Comparison of ENCODE assay signal across 8 mouse cellular contexts in the genomic region with DNA sequence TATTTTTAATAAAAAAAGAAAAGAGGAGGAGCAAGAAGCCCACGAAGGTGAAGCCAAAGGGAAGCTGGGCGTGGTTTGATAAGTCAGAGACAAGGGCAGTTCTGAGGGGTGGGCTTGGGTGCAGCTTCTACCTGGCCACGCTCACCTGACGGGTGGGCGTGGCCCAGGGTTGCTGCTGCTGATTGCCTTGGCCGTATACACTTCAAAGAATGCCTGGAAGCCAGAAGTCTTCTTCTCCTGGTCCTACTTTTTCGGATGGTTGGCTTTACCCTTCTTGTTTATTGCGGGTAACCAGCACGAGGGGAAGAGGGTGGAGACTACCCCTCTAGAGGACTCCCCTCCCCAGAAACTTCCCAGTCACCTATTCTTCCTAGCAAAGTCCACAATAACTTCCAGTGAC. TPM values are rescaled to one million over a fixed set of nuclear protein-coding genes. Genes with fewer than 3 reads are reported as not detected.
DNase-seq lines count a peak whose midpoint lies in the region; ATAC-seq lines count a peak whose summit lies in the region.

No protein-coding gene starts in this region.

- no peaks in the 10 kb centered on the region for H3K36me3 ChIP-seq in heart, embryonic 15.5 days
- no peaks in the 10 kb centered on the region for H3K36me3 ChIP-seq in hindbrain, embryonic 12.5 days
- no peaks in the 10 kb centered on the region for H3K36me3 ChIP-seq in midbrain, embryonic 11.5 days (ENCODE audit: control insufficient read depth, insufficient read depth, low read length)

- H3K4me1 ChIP-seq in heart, embryonic 15.5 days (replicated peaks) = peaks cover 35% of the 10 kb centered on the region
- peaks cover 18% of the 10 kb centered on the region for H3K4me1 ChIP-seq in hindbrain, embryonic 12.5 days
- peaks cover 8% of the 10 kb centered on the region for H3K4me1 ChIP-seq in midbrain, embryonic 11.5 days (ENCODE audit: control insufficient read depth, insufficient read depth, low read length)

- peak overlapping the region; percentile 97 for H3K27ac ChIP-seq in heart, embryonic 15.5 days
- peak overlapping the region; percentile 89 for H3K27ac ChIP-seq in hindbrain, embryonic 12.5 days
- H3K27ac ChIP-seq in midbrain, embryonic 11.5 days (ENCODE audit: low read depth, low read length) = peak overlapping the region; percentile 62; the same call in 1 of the 2 replicates

- no peak for ATAC-seq in heart, embryonic 15.5 days (replicated peaks; ENCODE audit: insufficient number of reproducible peaks, insufficient read depth, low FRiP score, low read depth)
- ATAC-seq in hindbrain, embryonic 12.5 days (ENCODE audit: low FRiP score) = 0 out of 2 replicates have a peak, but pooled peaks have one; percentile 11
- ATAC-seq in midbrain, embryonic 11.5 days (ENCODE audit: low FRiP score) = no peak
- ATAC-seq in CD4-positive, CD25-positive, alpha-beta regulatory T cell, adult 4 months = no peak

- peak overlapping the region; percentile 69 for H3K9ac ChIP-seq in heart, embryonic 15.5 days
- peak overlapping the region; percentile 67 for H3K9ac ChIP-seq in hindbrain, embryonic 12.5 days
- H3K9ac ChIP-seq in midbrain, embryonic 11.5 days (ENCODE audit: low read length) = peak overlapping the region; percentile 53

- 14% methylated on average over 9 of the region's 9 CpGs for WGBS in heart, embryonic 15.5 days
- WGBS in hindbrain, embryonic 12.5 days = 10% methylated on average over 9 of the region's 9 CpGs
- WGBS in midbrain, embryonic 11.5 days = 17% methylated on average over 9 of the region's 9 CpGs

- peak overlapping the region; percentile 60 for H3K4me3 ChIP-seq in heart, embryonic 15.5 days
- H3K4me3 ChIP-seq in hindbrain, embryonic 12.5 days = peak overlapping the region; percentile 51
- H3K4me3 ChIP-seq in midbrain, embryonic 11.5 days (ENCODE audit: low read depth, low read length) = peak overlapping the region; percentile 55

- no peak for DNase-seq in heart, adult 11 months
- DNase-seq in NIH3T3 (ENCODE audit: low read depth) = peak; percentile 33
- no peak for DNase-seq in midbrain, embryonic 11.5 days (ENCODE audit: low spot score, missing footprints)
- DNase-seq in layer of hippocampus, adult 9-11 months = no peak
- no peak for DNase-seq in ovary, postnatal 14 days (ENCODE audit: low spot score)

- H3K4me2 ChIP-seq in heart, embryonic 15.5 days = peak overlapping the region; percentile 72
- peak overlapping the region; percentile 84 for H3K4me2 ChIP-seq in hindbrain, embryonic 12.5 days (replicated peaks)
- H3K4me2 ChIP-seq in midbrain, embryonic 11.5 days = peak overlapping the region; percentile 82

- H3K9me3 ChIP-seq in heart, embryonic 15.5 days (replicated peaks) = no peaks in the 10 kb centered on the region
- H3K9me3 ChIP-seq in hindbrain, embryonic 12.5 days (replicated peaks) = no peaks in the 10 kb centered on the region
- no peaks in the 10 kb centered on the region for H3K9me3 ChIP-seq in midbrain, embryonic 11.5 days (ENCODE audit: control insufficient read depth, low read length)

- no peaks in the 10 kb centered on the region for H3K27me3 ChIP-seq in heart, embryonic 15.5 days
- no peaks in the 10 kb centered on the region for H3K27me3 ChIP-seq in hindbrain, embryonic 12.5 days
- no peaks in the 10 kb centered on the region for H3K27me3 ChIP-seq in midbrain, embryonic 11.5 days (ENCODE audit: control insufficient read depth, insufficient read depth, low read length)

RNA-seq across cellular contexts. Expression of a gene that starts 1.2 kb away (rescaled TPM):
- polyA plus RNA-seq in heart, embryonic 15.5 days (2015; fragmentation: Nextera tagmentation; extraction: Ambion mirVana) = 631 and 668 TPM in 2 replicates
- polyA plus RNA-seq in hindbrain, embryonic 12.5 days (2016; fragmentation: Nextera tagmentation; extraction: Ambion mirVana) = 169 and 170 TPM in 2 replicates
- 187 and 202 TPM in 2 replicates for polyA plus RNA-seq in midbrain, embryonic 11.5 days (2014; fragmentation: Nextera tagmentation; extraction: Ambion mirVana)
- polyA plus RNA-seq in CD4-positive, CD25-positive, alpha-beta regulatory T cell, adult 4 months (2017; shearing (Covaris generic)) = 100 to 1,000 TPM; 177 to 184 TPM

RNA-seq across cellular contexts. Expression of a gene that starts 1.2 kb away (rescaled TPM):
- 0.31 and 0.43 TPM in 2 replicates for polyA plus RNA-seq in heart, embryonic 15.5 days (2015; fragmentation: Nextera tagmentation; extraction: Ambion mirVana)
- polyA plus RNA-seq in hindbrain, embryonic 12.5 days (2016; fragmentation: Nextera tagmentation; extraction: Ambion mirVana) = 0.50 TPM in 1 of 2 replicates, not detected in the other
- 0.46 TPM in 1 of 2 replicates, not detected in the other for polyA plus RNA-seq in midbrain, embryonic 11.5 days (2014; fragmentation: Nextera tagmentation; extraction: Ambion mirVana)
- not detected for polyA plus RNA-seq in CD4-positive, CD25-positive, alpha-beta regulatory T cell, adult 4 months (2017; shearing (Covaris generic))

RNA-seq across cellular contexts. Expression of a gene that starts 2.1 kb away (rescaled TPM):
- polyA plus RNA-seq in heart, embryonic 15.5 days (2015; fragmentation: Nextera tagmentation; extraction: Ambion mirVana) = not detected in 2 replicates
- polyA plus RNA-seq in hindbrain, embryonic 12.5 days (2016; fragmentation: Nextera tagmentation; extraction: Ambion mirVana) = not detected in 2 replicates
- polyA plus RNA-seq in midbrain, embryonic 11.5 days (2014; fragmentation: Nextera tagmentation; extraction: Ambion mirVana) = not detected in 2 replicates
- not detected for polyA plus RNA-seq in CD4-positive, CD25-positive, alpha-beta regulatory T cell, adult 4 months (2017; shearing (Covaris generic))

RNA-seq across cellular contexts. Expression of a gene that starts 5.8 kb away (rescaled TPM):
- polyA plus RNA-seq in heart, embryonic 15.5 days (2015; fragmentation: Nextera tagmentation; extraction: Ambion mirVana) = 1.6 and 18.8 TPM in 2 replicates
- 0.27 TPM in 1 of 2 replicates, not detected in the other for polyA plus RNA-seq in hindbrain, embryonic 12.5 days (2016; fragmentation: Nextera tagmentation; extraction: Ambion mirVana)
- 0.19 TPM in 1 of 2 replicates, not detected in the other for polyA plus RNA-seq in midbrain, embryonic 11.5 days (2014; fragmentation: Nextera tagmentation; extraction: Ambion mirVana)
- polyA plus RNA-seq in CD4-positive, CD25-positive, alpha-beta regulatory T cell, adult 4 months (2017; shearing (Covaris generic)) = 100 to 1,000 TPM; 106 to 121 TPM

RNA-seq across cellular contexts. Expression of a gene that starts 15.2 kb away (rescaled TPM):
- polyA plus RNA-seq in heart, embryonic 15.5 days (2015; fragmentation: Nextera tagmentation; extraction: Ambion mirVana) = not detected in 2 replicates
- not detected in 2 replicates for polyA plus RNA-seq in hindbrain, embryonic 12.5 days (2016; fragmentation: Nextera tagmentation; extraction: Ambion mirVana)
- 0.20 TPM in 1 of 2 replicates, not detected in the other for polyA plus RNA-seq in midbrain, embryonic 11.5 days (2014; fragmentation: Nextera tagmentation; extraction: Ambion mirVana)
- not detected for polyA plus RNA-seq in CD4-positive, CD25-positive, alpha-beta regulatory T cell, adult 4 months (2017; shearing (Covaris generic))
